Mouse (Mus musculus): ENCODE data around the gene Scgb1b12. TPM values are rescaled to one million over a fixed set of nuclear protein-coding genes. Genes with fewer than 3 reads are reported as not detected.
"Not testable (repeated sequence)": the region's sequence is repeated elsewhere in the genome, so short reads cannot be mapped to it uniquely, and the experiment has no call there.

The Scgb1b12 gene
- polyA plus RNA-seq (2012; ENCODE audit: insufficient read depth, low replicate concordance), result not detected in 2 replicates

- not testable (repeated sequence) for H3K36me3 ChIP-seq (replicated peaks; ENCODE audit: low read length); H3K4me3 ChIP-seq (replicated peaks); H3K9me3 ChIP-seq; H3K4me1 ChIP-seq; H3K27me3 ChIP-seq (replicated peaks)
Measured at GRCm38 (mm10) chr7:32333882-32334281, at the start of gene Scgb1b12. Scgb1b12 (plus strand) TSS chr7:32334182.

DNA sequence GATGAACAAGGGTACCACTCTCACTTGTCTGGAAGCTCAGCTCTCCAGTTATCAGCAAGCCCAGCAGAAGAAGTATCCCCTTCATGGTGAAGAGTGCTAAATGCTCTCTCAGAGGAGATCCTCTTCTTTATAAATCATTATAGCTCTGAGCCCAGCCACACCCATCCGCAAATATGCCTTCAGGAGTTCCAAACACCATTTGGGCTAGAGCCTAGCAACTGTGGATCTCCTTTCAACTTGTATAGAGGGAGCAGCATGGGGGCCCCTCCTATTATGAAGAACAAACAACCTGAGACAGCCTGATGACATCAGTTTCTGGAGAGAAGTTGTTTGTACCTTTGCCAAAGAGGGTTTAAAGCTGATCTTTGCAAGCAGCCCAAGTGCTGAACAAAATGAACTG is 6.8 kb upstream of the Scgb1b12 start, which contains the start of gene Scgb2b12:
Gene Scgb2b12, minus strand, starts transcription at position 101 of the 400 bp plus-strand sequence.
- not testable (repeated sequence) for H3K9me3 ChIP-seq; H3K4me1 ChIP-seq; H3K4me3 ChIP-seq (replicated peaks); H3K27me3 ChIP-seq (replicated peaks); H3K36me3 ChIP-seq (replicated peaks; ENCODE audit: low read length)

Other genes starting within 250 kb of the Scgb1b12 start
- gene Scgb1b10, start 233.3 kb upstream of the Scgb1b12 start, polyA plus RNA-seq (2012; ENCODE audit: insufficient read depth, low replicate concordance), result not detected in 2 replicates
- not detected in 2 replicates for gene Scgb2b11, start 123.0 kb upstream of the Scgb1b12 start, polyA plus RNA-seq (2012; ENCODE audit: insufficient read depth, low replicate concordance)
- not detected in 2 replicates for gene Scgb1b11, start 111.3 kb upstream of the Scgb1b12 start, polyA plus RNA-seq (2012; ENCODE audit: insufficient read depth, low replicate concordance)
- not detected in 2 replicates for gene Scgb2b12, start 6.9 kb upstream of the Scgb1b12 start, polyA plus RNA-seq (2012; ENCODE audit: insufficient read depth, low replicate concordance)
- gene Scgb1b29, start 107.4 kb downstream of the Scgb1b12 start, polyA plus RNA-seq (2012; ENCODE audit: insufficient read depth, low replicate concordance), result not detected in 2 replicates

Measured in megakaryocyte, embryonic 14.5 days (primary cell).